Mouse (Mus musculus): Measurements from ENCODE around the gene Bok.

Bok gene

GRCm38 (mm10) chr1:93740671-93741070, 55.2 kb downstream of the Bok start:
- no peak for DNase-seq (ENCODE audit: low read depth, low spot score)

- DNase-seq (ENCODE audit: low read depth, low spot score) = no peak
Observed at GRCm38 (mm10) chr1:93741987-93742386, 56.5 kb downstream of the Bok start.

- no peak for DNase-seq (ENCODE audit: low read depth, low spot score)
Observed at GRCm38 (mm10) chr1:93742910-93743309, 57.5 kb downstream of the Bok start.
